Mouse (Mus musculus) myocyte (in vitro differentiated cells): ENCODE results near the gene Plcl2. TPM values are rescaled to one million over a fixed set of nuclear protein-coding genes. Genes with fewer than 3 reads are reported as not detected.
A peak's percentile ranks its signal among the peaks of the same experiment; 100 is the strongest.

Experiments
- H3K27me3 ChIP-seq: one replicate; pipeline ENCODE4 v1.6.1; 2011; ENCODE audit not compliant: control insufficient read depth, insufficient read depth, insufficient read length
- H3K36me3 ChIP-seq: one replicate; pipeline ENCODE4 v1.6.1; 2011; ENCODE audit not compliant: control insufficient read depth, insufficient read depth
- H3K4me2 ChIP-seq: one replicate; pipeline ENCODE4 v1.6.1; 2011; ENCODE audit warnings: low read depth, control low read depth
- H3K4me3 ChIP-seq: one replicate; pipeline ENCODE4 v1.5.1; 2011; ENCODE audit warnings: mild to moderate bottlenecking, control low read depth, moderate library complexity
- H3K79me2 ChIP-seq: one replicate; pipeline ENCODE4 v1.6.1; 2011; ENCODE audit not compliant: control insufficient read depth, insufficient read depth
- H3ac ChIP-seq: one replicate; pipeline ENCODE4 v1.6.1; 2011; ENCODE audit not compliant: control insufficient read depth, insufficient read length
- CEBPB ChIP-seq: IDR thresholded peaks from 2 replicates; pipeline ENCODE4 v1.6.1; 2011; ENCODE audit warnings: mild to moderate bottlenecking, moderate library complexity; ENCODE audit not compliant: poor library complexity, insufficient read depth, severe bottlenecking
- E2F4 ChIP-seq: IDR thresholded peaks from one replicate; pipeline ENCODE4 v1.6.1; 2011; ENCODE audit warnings: mild to moderate bottlenecking, control low read depth, moderate library complexity; ENCODE audit not compliant: insufficient read depth
- MAX ChIP-seq: IDR thresholded peaks from one replicate; pipeline ENCODE4 v1.6.1; 2011; ENCODE audit warnings: low read depth, mild to moderate bottlenecking, control low read depth
- MYOD1 ChIP-seq, 3 experiments: IDR thresholded peaks; one replicate each; pipeline ENCODE4 v1.6.1; 2011; ENCODE audit warnings: control low read depth in 2 of 3, low read depth in 2 of 3, mild to moderate bottlenecking in 2 of 3, moderate library complexity in 1 of 3; ENCODE audit not compliant: insufficient read length in 2 of 3, control insufficient read depth in 1 of 3
- MYOG ChIP-seq, 3 experiments: IDR thresholded peaks; one replicate each; pipeline ENCODE4 v1.6.1; 2011; ENCODE audit warnings: control low read depth in 2 of 3, low read depth in 2 of 3, mild to moderate bottlenecking in 2 of 3; ENCODE audit not compliant: insufficient read length in 2 of 3, control insufficient read depth in 1 of 3, insufficient read depth in 1 of 3
- POLR2A ChIP-seq: IDR thresholded peaks from one replicate; pipeline ENCODE4 v1.6.1; 2011; ENCODE audit warnings: low read depth, mild to moderate bottlenecking, control low read depth, moderate library complexity; ENCODE audit not compliant: insufficient read length
- POLR2AphosphoS2 ChIP-seq: IDR thresholded peaks from one replicate; pipeline ENCODE4 v1.6.1; 2011; ENCODE audit warnings: low read depth, control low read depth; ENCODE audit not compliant: insufficient read length
- REST ChIP-seq: IDR thresholded peaks from one replicate; pipeline ENCODE4 v1.6.1; 2011; ENCODE audit warnings: mild to moderate bottlenecking, control low read depth, moderate library complexity; ENCODE audit not compliant: insufficient read depth, insufficient read length
- SRF ChIP-seq: IDR thresholded peaks from one replicate; pipeline ENCODE4 v1.6.1; 2011; ENCODE audit warnings: low read depth; ENCODE audit not compliant: control insufficient read depth, insufficient read length
- TCF12 ChIP-seq: IDR thresholded peaks from one replicate; pipeline ENCODE4 v1.6.1; 2011; ENCODE audit warnings: mild to moderate bottlenecking, control low read depth; ENCODE audit not compliant: poor library complexity, insufficient read depth, severe bottlenecking
- TCF3 ChIP-seq: IDR thresholded peaks from one replicate; pipeline ENCODE4 v1.6.1; 2011; ENCODE audit warnings: low read depth, control low read depth; ENCODE audit not compliant: insufficient read length
- USF1 ChIP-seq: IDR thresholded peaks from one replicate; pipeline ENCODE4 v1.6.1; 2011; ENCODE audit warnings: low read depth, mild to moderate bottlenecking, control low read depth, moderate library complexity
- polyA plus RNA-seq: library from polyadenylated mRNA; unstranded; fragments of >200 nt; fragmentation: generic; extraction: Trizol; gene quantifications from one replicate; pipeline ENCODE4 v1.2.1, GENCODE M21; 2012; ENCODE audit warnings: missing spikeins

Plcl2 gene
- polyA plus RNA-seq, 1 experiment, result 13.2 TPM

- TF ChIP-seq MYOD1 (IDR thresholded peaks at IDR 0.05; ENCODE audit: control insufficient read depth in 1 of 3, insufficient read length in 2 of 3, low read depth in 2 of 3), result peak in 1 of 3 experiments; percentile 50
- no peak for TF ChIP-seq REST
- H3K4me2 ChIP-seq, result peak overlapping the region; percentile 12
- H3K27me3 ChIP-seq, result no peaks in the 10 kb centered on the region
- no peaks in the 10 kb centered on the region for H3K36me3 ChIP-seq
- H3K79me2 ChIP-seq, result peaks cover 12% of the 10 kb centered on the region
- H3ac ChIP-seq, result no peak overlapping the region
- no peak overlapping the region for H3K4me3 ChIP-seq
Measured at GRCm38 (mm10) chr17:50505910-50506634, 3.1 kb upstream of the Plcl2 start.

GRCm38 (mm10) chr17:50506861-50507321, 2.3 kb upstream of the Plcl2 start:
- no peak overlapping the region for H3K4me2 ChIP-seq
- TF ChIP-seq MAX (no peak), USF1 (no peak), TCF3 (no peak), SRF (no peak), E2F4 (no peak), POLR2AphosphoS2 (no peak), POLR2A (no peak)
- H3K79me2 ChIP-seq, result peaks cover 21% of the 10 kb centered on the region
- no peak overlapping the region for H3ac ChIP-seq
- no peaks in the 10 kb centered on the region for H3K27me3 ChIP-seq
- no peaks in the 10 kb centered on the region for H3K36me3 ChIP-seq
- no peak overlapping the region for H3K4me3 ChIP-seq

- Histone ChIP-seq H3K4me3 (peak overlapping the region; percentile 50), H3K4me2 (peak overlapping the region; percentile 62), H3K79me2 (peaks cover 29% of the 10 kb centered on the region), H3K36me3 (no peaks in the 10 kb centered on the region), H3ac (peak overlapping the region; percentile 62), H3K27me3 (no peaks in the 10 kb centered on the region)
- TF ChIP-seq MYOD1 (IDR thresholded peaks at IDR 0.05; ENCODE audit: control insufficient read depth in 1 of 3, insufficient read length in 2 of 3, low read depth in 2 of 3) (no peak), MAX (no peak), CEBPB (no peak), MYOG (IDR thresholded peaks at IDR 0.05; ENCODE audit: control insufficient read depth in 1 of 3, insufficient read depth in 1 of 3, insufficient read length in 2 of 3, low read depth in 2 of 3) (no peak), SRF (no peak), REST (no peak), TCF12 (no peak), POLR2AphosphoS2 (no peak), E2F4 (no peak), POLR2A (no peak)
Measured at GRCm38 (mm10) chr17:50508055-50508774, 988 bp upstream of the Plcl2 start.

- H3K4me3 ChIP-seq, result peak overlapping the region; percentile 50
- H3K4me2 ChIP-seq, result peak overlapping the region; percentile 62
- H3K36me3 ChIP-seq, result no peaks in the 10 kb centered on the region
- peak overlapping the region; percentile 62 for H3ac ChIP-seq
- H3K79me2 ChIP-seq, result peaks cover 33% of the 10 kb centered on the region
- H3K27me3 ChIP-seq, result no peaks in the 10 kb centered on the region
- TF ChIP-seq CEBPB, result no peak
- TF ChIP-seq MYOG (IDR thresholded peaks at IDR 0.05; ENCODE audit: control insufficient read depth in 1 of 3, insufficient read depth in 1 of 3, insufficient read length in 2 of 3, low read depth in 2 of 3), result peak in 2 of 3 experiments; percentile 80 to 91
- TF ChIP-seq MYOD1 (IDR thresholded peaks at IDR 0.05; ENCODE audit: control insufficient read depth in 1 of 3, insufficient read length in 2 of 3, low read depth in 2 of 3), result peak in 2 of 3 experiments; percentile 41 to 79
- no peak for TF ChIP-seq E2F4
- TF ChIP-seq SRF, result no peak
- TF ChIP-seq TCF3, result peak; percentile 4
- TF ChIP-seq USF1, result no peak
- peak; percentile 49 for TF ChIP-seq POLR2A
- no peak for TF ChIP-seq REST
- TF ChIP-seq TCF12, result no peak
- no peak for TF ChIP-seq POLR2AphosphoS2
- no peak for TF ChIP-seq MAX
Measured at GRCm38 (mm10) chr17:50508775-50509250, 390 bp upstream of the Plcl2 start.

- no peaks in the 10 kb centered on the region for H3K36me3 ChIP-seq
- peak overlapping the region; percentile 62 for H3ac ChIP-seq
- H3K27me3 ChIP-seq, result no peaks in the 10 kb centered on the region
- H3K4me3 ChIP-seq, result peak overlapping the region; percentile 50
- TF ChIP-seq E2F4 (no peak), TCF12 (no peak), USF1 (no peak), MYOG (IDR thresholded peaks at IDR 0.05; ENCODE audit: control insufficient read depth in 1 of 3, insufficient read depth in 1 of 3, insufficient read length in 2 of 3, low read depth in 2 of 3) (no peak), REST (no peak), MAX (no peak), POLR2A (no peak), TCF3 (no peak), SRF (no peak), MYOD1 (IDR thresholded peaks at IDR 0.05; ENCODE audit: control insufficient read depth in 1 of 3, insufficient read length in 2 of 3, low read depth in 2 of 3) (no peak)
- peaks cover 45% of the 10 kb centered on the region for H3K79me2 ChIP-seq
- H3K4me2 ChIP-seq, result peak overlapping the region; percentile 86
Measured at GRCm38 (mm10) chr17:50510279-50510678, 1.1 kb downstream of the Plcl2 start.
